Mouse (Mus musculus) lung, postnatal 36 days (tissue): ENCODE results near the gene Tvp23a.
A peak's percentile ranks its signal among the peaks of the same experiment; 100 is the strongest.

Experiments
- DNase-seq: peaks from one replicate; pipeline ENCODE4 v3.0.0; 2022; ENCODE audit warnings: mixed read lengths

The Tvp23a gene

DNA sequence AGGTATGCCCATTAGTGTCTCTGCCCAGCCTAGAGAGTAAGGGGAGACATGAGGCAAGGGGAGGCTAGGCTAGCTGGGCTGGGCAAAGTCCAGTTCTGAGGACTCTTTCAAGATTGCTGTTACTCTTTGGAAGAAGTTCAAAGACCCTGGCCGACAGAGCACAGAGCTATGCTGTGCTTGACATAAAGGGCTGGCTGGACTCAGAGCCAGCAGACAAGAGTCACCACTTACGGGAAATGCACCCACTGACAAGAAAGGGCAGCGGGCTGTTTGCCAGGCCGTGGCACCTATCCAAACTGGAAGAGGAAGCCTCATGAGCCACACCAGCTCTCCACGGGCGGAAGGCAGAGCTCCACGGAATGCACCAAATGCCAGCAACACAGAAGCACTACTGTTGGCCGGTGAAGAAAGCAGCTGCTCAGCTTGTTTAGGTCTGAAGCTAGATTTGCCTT is 5.3 kb upstream of the Tvp23a start:
- peak; percentile 97 for DNase-seq

DNA sequence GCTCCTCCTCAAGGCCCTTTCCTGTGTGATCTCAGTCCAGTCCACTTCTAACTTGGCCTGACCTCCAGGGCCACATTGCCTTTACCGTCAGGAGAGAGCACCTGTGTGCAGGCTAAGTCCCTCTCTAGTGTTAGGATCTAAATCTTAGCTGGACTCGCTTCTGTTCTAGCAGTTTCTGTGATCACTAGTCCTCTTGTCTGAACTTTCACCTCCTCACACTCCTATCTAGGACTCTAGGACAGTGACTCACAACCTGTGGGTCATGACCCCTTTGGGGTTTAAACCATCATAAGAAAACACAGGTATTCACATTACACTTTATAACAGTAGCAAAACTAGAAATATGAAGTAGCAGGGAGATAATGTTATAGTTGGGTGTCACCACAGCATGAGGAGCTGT is 4.7 kb upstream of the Tvp23a start:
- no peak for DNase-seq

DNA sequence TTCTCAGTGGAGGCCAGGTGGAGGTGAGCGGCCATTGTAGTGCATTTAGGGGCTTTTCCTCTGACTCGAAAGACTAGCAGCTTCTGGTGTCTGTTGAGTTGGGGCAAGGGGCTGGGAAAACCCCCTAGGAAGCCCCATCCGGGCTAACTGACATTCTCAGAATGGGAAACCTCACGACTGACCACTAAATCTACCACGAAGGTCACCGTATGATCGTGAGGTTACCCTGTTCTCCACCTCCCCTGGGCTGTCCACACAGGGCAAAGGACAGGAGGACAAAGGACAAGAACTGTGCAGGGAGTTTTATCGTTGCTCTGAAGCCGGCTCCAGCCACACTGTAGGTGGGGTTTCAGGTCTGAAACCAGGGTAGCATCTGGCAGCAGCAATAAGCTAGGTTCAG is 1.8 kb upstream of the Tvp23a start:
- no peak for DNase-seq

DNA sequence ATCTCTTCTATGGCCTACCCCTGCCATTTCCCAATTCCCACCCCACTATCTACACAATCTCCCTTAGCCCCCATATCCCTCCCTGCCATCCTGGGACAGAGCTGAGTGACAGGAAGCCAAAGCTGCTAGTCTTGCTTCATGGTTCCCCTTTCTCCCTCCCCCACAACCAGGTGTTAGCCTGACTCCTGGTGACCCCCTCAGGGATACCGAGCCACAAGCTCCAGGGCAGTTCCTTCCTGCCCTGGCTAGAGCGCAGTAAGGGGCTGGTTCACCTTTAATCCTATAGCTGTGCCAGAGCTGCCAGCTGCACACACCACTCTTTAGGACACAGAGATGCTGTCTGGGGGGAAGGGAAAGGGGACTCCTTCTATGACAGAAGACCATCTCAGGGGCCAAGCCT is 619 bp upstream of the Tvp23a start:
- DNase-seq = no peak

DNA sequence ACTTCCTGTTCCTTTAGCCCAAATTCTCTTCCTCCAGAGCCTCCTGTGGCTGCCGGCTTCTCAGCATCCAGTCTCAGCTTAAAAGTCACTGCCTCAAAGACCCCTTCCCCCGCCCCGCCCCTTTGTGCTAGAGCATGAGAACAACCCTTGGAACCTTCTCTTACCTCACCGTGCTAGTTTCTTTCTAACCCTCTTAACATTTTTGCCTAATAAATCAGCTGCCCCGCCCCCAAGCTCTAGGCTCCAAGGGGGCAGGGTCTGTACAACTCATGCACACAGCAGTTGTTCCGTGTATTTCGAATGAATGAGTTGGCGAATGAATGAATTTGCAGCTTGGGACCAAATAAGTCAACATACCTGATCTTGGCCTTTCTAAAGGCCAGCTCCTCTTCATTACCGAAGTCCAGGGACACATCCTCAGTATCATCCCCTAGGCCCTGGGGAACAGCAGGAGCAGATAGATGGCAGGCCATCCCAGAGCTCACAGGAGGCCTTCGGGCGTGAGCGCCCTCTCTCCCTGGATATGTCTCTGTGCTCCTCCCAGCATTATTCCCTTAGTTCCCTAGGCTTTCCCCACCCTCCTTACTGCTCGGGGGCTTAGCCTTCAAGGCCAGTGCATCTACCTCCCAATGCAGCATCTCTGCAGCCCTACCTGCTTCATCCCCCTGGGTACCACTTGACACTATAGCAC is 444 bp downstream of the Tvp23a start:
- DNase-seq = no peak

DNA sequence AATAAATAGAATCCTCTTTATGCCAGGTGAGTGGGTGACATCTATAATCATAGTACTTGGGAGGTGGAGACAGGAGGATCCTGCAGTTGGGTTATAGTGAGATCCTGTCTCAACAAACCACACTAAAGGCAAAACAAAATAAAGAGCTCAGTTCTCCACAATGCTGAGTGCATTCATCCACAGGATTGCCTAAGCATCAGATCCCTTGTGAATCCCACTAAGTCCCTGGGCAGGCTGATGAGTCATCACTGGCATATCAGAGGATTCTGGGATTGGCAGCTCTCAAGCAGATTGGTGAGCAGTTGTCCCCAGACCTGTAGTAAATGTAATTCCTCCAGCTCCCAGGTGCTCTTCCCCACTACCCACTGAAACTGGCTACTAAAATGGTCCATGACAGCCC is 3.4 kb downstream of the Tvp23a start:
- DNase-seq = no peak

DNA sequence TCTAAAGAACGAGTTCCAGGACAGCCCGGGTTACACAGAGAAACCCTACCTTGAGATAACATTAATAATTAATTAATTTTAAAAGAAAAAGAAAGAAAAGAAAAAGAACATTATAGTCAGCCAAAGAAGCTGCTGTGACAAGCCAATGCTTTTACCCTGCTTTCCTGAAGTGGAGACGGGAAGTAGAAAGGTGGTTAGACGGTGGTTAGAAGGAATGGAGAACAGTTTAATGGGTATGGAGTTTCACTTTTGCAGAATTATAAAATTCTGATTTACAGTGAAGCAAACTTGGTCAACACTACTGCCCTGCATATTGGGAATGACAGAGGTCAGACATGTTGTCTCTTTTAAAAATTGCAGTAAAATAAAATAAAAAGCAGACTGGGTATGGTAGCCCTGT is 5.4 kb downstream of the Tvp23a start:
- DNase-seq = no peak

DNA sequence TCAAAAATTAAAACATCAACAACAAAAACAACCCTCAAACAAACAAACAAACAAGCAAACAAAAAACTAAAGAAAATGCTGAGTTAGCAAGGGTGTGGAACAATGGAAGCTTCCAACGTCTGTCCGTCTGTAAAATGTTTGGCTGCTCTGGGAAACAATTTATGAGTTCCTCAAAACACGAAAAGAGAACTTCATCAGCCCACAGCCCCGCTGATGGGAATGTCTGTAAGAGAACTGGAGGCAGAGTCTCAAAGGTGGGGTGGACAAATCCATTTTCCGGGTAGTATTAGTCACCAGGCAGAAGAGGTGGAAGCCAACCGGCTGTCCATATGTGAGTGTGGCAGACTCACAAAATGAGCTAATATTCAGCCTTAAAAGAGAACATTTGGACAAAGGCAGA is 5.8 kb downstream of the Tvp23a start:
- DNase-seq = peak; percentile 21

DNA sequence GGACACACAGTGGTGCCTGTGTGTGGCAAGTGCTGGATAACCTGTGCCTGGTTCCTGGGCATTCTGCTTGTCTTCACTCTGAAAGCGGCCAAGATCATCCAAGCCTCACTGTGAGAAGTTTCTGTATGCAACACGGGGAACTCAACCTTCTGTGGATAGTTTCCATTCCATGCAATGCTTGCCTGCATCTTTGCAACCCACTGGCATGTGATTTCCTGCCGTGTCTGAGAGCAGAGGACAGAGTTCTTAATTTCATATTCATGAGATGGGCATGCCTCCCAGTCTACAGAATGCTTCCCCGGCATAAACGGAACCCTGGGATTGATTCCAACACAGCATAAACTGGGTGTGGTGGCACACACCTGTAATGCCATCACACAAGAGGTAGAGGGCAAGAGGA is 9.1 kb downstream of the Tvp23a start:
- no peak for DNase-seq

DNA sequence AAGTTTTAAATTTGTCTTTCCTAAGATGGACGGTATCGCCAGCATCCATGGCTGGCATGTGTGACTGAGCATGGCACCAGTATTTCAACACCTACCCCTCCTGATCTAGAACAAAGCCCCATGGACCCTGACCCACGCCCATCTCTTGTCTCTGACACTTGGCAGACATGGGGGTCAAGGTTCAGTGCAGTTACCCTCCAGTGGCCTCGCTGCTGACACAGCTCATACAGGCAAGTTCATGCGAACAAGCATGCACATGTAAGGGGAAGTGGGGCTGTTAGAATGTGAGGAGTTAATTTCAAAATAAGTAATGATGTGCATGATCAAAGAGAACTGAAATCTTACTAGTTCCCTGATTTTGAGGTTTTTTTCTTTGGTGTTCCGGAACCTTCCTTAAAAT is 11.0 kb downstream of the Tvp23a start:
- no peak for DNase-seq

DNA sequence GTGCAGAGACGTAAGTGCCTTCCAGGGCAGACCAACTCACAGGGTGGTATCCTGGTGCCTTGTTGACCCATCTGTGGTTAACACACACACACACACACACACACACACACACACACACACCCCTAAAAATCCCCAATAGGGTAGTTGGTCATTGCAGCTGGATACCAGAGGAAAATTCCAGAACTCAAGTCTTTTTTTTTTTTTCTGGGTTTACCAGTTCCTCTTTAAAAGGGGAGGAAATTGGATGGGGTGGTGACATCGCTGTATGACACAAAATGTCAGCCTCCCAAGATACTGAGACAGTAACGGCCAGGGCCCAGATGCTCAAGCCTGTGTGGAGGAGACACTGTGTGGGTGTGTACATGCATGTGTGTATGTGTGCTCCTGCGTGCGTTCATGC is 13.8 kb downstream of the Tvp23a start:
- no peak for DNase-seq

DNA sequence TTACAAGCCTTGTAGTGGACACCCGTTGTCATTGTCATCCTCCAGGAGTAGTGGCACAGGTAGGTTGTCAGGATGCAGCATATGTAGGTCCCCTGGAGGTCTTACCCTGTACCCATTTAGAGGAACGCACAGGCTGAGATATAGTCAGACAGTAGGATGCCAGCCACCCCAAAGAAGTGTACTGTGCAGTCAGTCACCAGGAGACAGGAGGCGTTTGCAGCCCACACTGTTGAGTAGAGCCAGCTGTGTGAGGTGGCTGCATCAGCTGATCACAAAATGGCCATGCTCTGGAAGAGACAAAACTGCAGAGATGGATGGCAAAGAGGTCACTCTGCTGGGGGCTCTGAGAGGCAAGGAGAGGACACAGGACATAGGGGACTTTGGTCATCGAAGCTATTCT is 14.8 kb downstream of the Tvp23a start:
- DNase-seq = no peak

DNA sequence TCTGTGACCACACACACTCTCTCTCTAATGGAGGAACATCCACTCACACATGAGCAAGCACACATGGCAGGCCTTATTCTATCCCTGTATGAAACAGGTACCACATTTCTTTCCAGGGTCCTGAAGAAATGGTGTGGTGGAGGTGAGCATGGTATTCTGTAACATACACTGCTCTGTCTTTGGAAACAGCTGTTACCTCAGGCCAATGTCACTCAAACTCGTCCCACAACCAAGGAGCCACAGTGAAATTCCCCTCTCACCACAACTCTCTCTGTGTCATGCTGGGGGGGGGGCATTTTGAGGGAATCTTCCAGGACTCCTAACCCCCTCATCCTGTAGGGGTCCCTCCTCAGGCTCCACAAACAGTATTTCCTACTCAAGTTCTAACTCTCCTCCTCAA is 15.3 kb downstream of the Tvp23a start:
- DNase-seq = no peak

DNA sequence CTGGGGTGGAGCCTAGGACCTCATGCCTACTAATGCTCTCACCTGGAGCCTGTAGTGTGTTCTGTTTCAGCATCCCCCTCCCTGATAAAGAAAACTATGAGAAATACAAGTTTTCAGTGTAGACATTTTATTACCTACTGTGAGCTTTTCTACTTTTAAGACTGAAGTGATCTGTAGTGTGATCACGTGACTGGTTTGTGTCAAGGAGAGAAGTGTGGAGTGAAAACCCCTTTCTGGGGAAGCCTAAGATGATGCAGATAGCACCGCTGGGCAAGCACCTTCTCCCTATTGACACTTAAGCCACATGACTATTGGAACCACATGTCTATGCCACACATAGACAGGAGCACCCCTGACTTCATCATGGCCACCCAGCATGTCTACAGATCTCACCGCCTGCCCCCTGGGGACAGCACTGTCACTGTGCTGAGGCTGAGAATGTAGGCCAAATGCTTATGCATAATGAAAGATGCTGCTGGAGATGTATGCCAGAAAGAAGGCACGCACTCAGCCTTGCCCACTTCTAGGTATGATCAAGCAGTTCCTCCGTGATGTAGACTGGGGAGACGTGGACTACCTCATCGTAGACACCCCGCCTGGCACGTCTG is 26.6 kb downstream of the Tvp23a start:
- DNase-seq = no peak

DNA sequence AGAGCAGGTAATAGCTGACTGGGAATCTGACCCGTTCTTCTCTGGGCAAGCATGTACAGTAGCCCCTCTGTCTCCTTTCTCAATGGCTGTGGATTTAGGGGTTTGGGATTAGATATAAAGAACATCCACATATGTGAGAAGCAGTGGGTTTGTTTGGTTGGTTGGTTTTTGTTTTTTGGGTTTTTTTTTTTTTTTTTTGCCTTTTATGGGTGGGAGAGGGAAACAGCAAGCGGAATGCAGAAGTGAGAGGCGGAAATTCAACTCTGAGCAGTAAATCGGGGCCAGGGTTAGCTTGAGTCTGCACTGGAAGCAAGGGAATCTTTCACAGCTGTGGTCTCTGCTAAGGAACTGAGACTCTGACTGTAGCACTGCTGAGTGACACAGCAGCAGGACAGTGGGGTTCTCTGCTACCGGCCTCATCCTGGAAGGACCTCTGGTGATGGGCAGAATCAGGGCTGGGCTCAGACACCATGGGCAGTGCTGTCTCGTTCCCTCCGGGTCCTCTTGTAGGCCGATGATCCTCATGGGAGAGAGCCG is 29.4 kb downstream of the Tvp23a start:
- DNase-seq = no peak

DNA sequence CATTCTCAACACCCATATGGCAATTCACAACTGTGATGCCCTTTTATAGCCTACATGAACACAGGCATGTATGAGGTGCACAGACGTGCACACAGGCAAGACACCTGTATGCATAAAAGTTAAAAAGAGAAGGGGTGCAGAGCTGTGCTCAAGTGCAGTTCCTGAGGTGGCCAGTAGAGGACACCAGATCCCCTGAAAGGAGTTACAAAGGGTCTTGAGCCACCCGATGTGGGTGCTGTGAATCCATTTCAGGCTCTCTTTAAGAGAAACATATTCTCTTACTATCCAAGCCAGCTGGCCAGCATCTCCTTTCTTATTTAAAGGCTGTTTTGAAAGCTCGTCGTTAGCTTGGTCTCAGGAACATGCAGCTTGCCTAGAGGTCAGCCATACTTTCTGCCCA is 30.3 kb downstream of the Tvp23a start:
- DNase-seq = no peak

DNA sequence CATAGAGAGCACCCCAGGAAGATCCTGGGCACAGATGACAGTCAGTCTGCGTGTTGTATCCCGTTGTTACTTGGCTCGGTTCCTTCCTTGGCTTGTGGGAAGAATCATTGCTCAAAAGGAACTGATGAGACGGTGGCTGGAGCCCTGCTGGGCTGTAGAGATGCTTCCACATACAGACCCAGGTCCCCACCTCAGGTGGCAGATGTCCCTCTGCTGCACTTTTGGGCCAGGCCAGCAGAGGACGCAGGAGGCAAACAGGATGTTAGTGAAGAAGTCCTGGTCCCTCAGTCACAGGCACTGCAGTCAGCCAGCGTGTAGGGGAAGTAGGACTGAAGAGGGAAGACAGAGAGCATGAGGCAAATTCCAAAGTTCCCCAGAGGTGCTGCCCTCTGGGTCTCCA is 31.2 kb downstream of the Tvp23a start:
- DNase-seq = peak; percentile 76

DNA sequence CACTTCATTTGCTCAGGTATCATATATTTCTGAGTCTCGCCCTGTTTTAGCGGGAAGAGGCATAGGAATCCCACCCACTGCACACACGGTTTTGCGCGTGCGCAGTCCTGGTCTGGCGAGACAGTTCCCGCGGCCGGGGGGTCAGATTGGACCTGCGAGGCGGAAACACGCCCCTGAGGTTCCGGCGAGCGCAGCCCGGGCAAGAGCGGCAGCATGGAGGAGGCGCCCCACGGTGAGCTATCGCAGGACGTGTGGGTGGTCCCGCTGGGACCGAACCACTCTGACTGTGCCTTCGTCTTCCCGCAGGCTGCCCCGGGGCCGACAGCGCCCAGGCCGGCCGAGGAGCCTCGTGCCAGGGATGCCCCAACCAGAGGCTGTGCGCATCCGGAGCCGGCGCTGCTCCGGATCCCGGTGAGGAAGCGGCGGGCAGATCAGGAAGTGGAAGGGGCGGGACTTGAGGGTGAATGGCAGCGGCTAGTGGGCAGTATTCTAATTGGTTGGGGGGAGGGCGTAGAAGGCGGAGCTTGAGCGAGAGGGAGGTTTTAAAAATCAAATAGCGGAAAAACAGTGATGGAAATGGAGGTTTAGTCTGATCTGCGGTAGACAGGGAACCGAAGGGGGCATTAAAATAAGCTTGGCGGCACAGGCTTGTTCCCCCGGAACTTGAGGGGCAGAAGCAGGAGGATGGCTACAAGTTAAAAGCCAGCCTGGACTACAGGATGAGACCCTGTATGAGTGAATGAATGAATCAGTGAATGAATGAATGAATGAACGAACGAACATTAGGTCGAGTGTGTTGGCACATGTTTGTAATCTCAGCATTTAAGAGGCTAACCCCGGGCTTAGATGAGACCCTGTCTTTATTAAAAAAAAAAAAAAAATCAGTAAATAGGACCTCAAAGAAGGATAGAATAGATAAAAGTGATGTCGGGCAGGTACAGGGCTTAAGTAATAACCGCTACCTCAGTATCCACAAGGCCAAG is 35.1 kb downstream of the Tvp23a start, which contains the start of gene Nubp1:
Nubp1 (plus strand) TSS at position 185 of the 983 bp plus-strand sequence.
- DNase-seq = peak; percentile 97

DNA sequence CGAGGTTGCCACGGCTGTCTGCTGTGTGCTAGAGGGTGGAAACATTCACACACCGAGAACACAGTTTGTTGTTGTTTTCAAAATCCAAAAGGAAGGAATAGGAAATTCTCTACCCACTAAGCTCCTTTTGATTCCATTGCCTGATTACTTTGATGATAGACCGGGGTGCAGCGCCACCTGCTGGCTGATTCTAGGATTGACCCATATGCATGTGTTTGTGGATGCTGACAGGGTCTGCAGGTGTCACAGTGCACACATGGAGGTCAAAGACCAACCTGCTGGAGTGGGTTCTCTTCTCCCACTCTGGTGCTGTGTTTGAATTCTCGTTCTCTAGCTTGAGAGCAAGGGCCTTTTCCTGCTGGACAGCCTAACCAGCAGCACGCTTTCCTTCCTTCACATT is 48.0 kb downstream of the Tvp23a start:
- peak; percentile 93 for DNase-seq

DNA sequence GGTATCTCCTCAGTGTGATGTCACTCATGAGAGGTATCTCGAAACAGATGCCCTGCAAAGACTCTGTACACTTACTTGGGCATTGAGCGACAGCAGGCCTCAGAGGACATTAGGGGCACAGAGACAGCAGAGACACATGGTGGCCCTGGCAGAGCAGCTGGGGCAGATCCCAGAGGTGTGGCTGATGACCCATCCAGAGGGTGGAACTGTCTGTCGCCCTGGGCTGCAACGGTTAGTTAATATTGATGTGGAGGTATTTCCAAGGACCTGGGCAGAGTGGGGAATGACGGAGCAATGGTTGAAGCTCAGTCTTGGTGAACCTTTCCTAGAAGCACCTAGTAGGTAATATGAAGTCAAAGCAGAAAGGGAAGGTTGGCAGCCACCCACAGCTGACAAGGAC is 48.4 kb downstream of the Tvp23a start:
- no peak for DNase-seq

DNA sequence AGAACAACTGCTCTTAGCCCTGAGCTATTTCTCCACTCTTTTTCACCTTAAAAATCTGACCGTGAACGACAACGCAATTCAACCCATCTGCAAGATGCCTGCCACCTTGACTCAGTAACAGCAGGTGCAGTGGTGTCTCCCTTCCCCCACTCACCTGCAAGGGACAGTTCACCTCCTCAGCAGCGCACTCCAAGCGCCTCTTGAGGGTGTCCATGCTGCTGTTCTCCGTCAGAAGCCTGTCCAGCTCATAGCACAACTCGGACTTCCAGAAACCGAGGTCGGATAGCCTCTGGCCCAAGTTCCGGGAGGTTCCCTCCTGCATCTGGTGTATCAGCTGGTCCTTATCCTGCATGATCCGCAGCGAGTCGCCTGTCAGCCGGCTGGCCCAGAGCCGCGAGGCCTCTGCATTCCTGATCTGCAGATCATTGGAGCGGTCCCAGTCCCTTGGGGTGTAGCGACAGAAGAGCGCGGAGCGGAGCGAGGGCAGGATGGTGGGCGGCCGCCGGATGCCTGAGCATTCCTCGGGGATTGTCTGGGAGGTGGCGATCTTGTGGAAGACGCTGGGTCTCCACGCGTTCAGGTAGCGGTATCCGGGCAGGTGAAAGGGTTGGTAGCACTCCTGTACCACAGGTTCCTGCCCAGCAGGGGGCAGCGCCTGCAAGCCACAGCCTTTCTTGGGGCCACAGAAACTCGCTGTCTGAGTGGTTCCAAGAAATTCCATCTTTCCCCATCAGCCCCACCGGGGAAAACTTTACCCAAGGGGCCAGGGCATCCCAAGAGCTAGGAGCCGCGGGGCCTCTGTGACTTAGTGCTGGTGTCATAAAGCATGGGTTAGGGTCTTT is 52.2 kb downstream of the Tvp23a start, which contains the start of gene Tekt5:
Tekt5 (minus strand) TSS at position 792 of the 842 bp plus-strand sequence.
- peak; percentile 77 for DNase-seq

DNA sequence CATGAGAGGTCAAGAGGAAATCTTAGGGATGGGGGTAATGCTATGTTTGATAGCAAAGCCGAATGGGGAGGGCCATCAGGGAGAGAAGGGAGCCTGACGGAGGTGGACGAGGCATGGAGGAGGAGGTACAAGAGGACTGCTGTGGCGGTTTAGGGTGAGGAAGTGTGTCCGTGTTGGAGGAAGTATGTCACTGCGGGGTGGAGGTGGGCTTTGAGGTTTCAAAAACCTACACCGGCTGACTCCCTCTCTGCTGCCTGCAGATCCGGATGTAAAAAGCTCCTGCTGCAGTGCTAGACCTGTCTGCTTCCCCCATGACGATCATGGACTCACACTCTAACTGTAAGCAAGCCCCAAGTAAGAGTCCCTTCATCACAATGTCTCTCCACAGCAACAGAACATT is 54.6 kb downstream of the Tvp23a start:
- no peak for DNase-seq
